Mouse (Mus musculus) testis, adult 2 months (tissue): ENCODE data around the gene Rxfp4.

Source experiments
- CTCF ChIP-seq: fragments of 200-500 bp; IDR thresholded peaks from 2 replicates; pipeline ENCODE4 v1.5.1; 2012; ENCODE audit warnings: low read depth, mild to moderate bottlenecking, inconsistent platforms, low read length, moderate library complexity; ENCODE audit not compliant: control insufficient read depth, insufficient read depth, insufficient replicate concordance
- POLR2A ChIP-seq: fragments of 200-500 bp; IDR thresholded peaks from 2 replicates; pipeline ENCODE4 v1.6.1; 2012; ENCODE audit warnings: low read depth, mild to moderate bottlenecking, inconsistent platforms, low read length, moderate library complexity; ENCODE audit not compliant: control insufficient read depth

DNA sequence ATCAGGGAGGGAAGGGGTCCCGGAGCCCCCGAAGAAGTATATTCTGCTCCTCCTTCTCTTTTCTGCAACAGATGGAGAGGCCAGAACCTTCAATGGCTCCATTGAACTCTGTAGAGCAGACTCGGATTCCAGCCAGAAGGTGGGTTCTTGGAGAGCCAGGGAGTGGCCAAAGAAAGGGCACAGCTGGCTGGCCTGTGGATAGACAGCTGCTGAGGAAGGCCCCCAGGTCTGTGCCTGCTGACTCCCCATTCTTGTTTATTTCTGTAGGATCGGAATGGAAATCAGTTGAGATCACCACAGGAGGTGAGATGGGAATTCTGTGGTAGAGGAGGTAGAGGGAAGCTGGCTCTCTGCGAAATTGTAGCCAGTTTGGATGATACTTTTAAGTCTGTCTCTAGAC, 9.9 kb downstream of the Rxfp4 start:
- TF ChIP-seq POLR2A (no peak), CTCF (no peak)
